ENCODE assay signal across 8 mouse cellular contexts in genomic region chr16:38636682-38637081, GRCm38 (mm10).
DNase-seq lines count a peak whose midpoint lies in the region; ATAC-seq and TF ChIP-seq lines count a peak whose summit lies in the region.
"Had no signal": no experiment of that assay in that cellular context is flagged by ENCODE, and none has a peak within 500 bp of the region (broad histone marks: within the 10 kb centered on the region; RNA-seq: fewer than 3 reads in every experiment).

No protein-coding gene starts in this region.

- H3K9ac ChIP-seq in midbrain, embryonic 14.5 days (replicated peaks; ENCODE audit: low read length): no peak overlapping the region
- H3K9ac ChIP-seq: hindbrain, embryonic 12.5 days had no signal

- no peaks in the 10 kb centered on the region for H3K4me1 ChIP-seq in midbrain, embryonic 10.5 days
- no peaks in the 10 kb centered on the region for H3K4me1 ChIP-seq in midbrain, embryonic 14.5 days (ENCODE audit: control insufficient read depth, insufficient read depth, low read length)
- no peaks in the 10 kb centered on the region; the same call in 1 of the 2 replicates for H3K4me1 ChIP-seq in bone marrow, adult 2 months (ENCODE audit: control insufficient read depth, insufficient read depth, low read length)
- H3K4me1 ChIP-seq: hindbrain, embryonic 12.5 days had no signal

- no peaks in the 10 kb centered on the region for H3K36me3 ChIP-seq in midbrain, embryonic 10.5 days
- no peaks in the 10 kb centered on the region for H3K36me3 ChIP-seq in midbrain, embryonic 14.5 days (ENCODE audit: control insufficient read depth, insufficient read depth, low read length)
- H3K36me3 ChIP-seq: hindbrain, embryonic 12.5 days had no signal

- peak; percentile 39 for DNase-seq in midbrain, embryonic 10.5 days (ENCODE audit: low spot score)
- DNase-seq in midbrain, embryonic 14.5 days: no peak
- peak; percentile 74 for DNase-seq in induced T-regulatory cell, adult 2 months (ENCODE audit: low read depth)
- peak; percentile 67 for DNase-seq in thymus, postnatal 14 days
- DNase-seq in testis, postnatal 14 days (ENCODE audit: low spot score): no peak
- no peak for DNase-seq in left cerebral cortex, adult 18-20 months (ENCODE audit: low spot score in 2 of 2)

- H3K4me2 ChIP-seq in midbrain, embryonic 14.5 days (ENCODE audit: low read length): no peak overlapping the region
- H3K4me2 ChIP-seq: hindbrain, embryonic 12.5 days had no signal

- no peak for TF ChIP-seq CTCF in bone marrow, adult 2 months (IDR thresholded peaks at IDR 0.05; ENCODE audit: control insufficient read depth, insufficient read depth, low read length)

- no peak overlapping the region for H3K4me3 ChIP-seq in midbrain, embryonic 10.5 days
- H3K4me3 ChIP-seq in midbrain, embryonic 14.5 days (replicated peaks; ENCODE audit: low read depth, low read length): no peak overlapping the region
- H3K4me3 ChIP-seq in bone marrow, adult 2 months (replicated peaks; ENCODE audit: control insufficient read depth, low read depth, low read length): peak overlapping the region; percentile 37
- H3K4me3 ChIP-seq: hindbrain, embryonic 12.5 days had no signal

- H3K27me3 ChIP-seq in midbrain, embryonic 10.5 days (ENCODE audit: low read depth, poor library complexity, severe bottlenecking): no peaks in the 10 kb centered on the region
- no peaks in the 10 kb centered on the region for H3K27me3 ChIP-seq in midbrain, embryonic 14.5 days (ENCODE audit: control insufficient read depth, insufficient read depth, low read length)
- H3K27me3 ChIP-seq: hindbrain, embryonic 12.5 days had no signal

- H3K9me3 ChIP-seq in midbrain, embryonic 10.5 days (replicated peaks): no peaks in the 10 kb centered on the region
- no peaks in the 10 kb centered on the region for H3K9me3 ChIP-seq in midbrain, embryonic 14.5 days (ENCODE audit: control insufficient read depth, low read length)
- H3K9me3 ChIP-seq: hindbrain, embryonic 12.5 days had no signal

- no peak overlapping the region for H3K27ac ChIP-seq in midbrain, embryonic 10.5 days (replicated peaks)
- no peak overlapping the region for H3K27ac ChIP-seq in midbrain, embryonic 14.5 days (replicated peaks; ENCODE audit: low read depth, low read length)
- peak overlapping the region; percentile 79 for H3K27ac ChIP-seq in bone marrow, adult 2 months (ENCODE audit: control insufficient read depth, insufficient read depth, low read depth, low read length, poor library complexity)
- H3K27ac ChIP-seq: hindbrain, embryonic 12.5 days had no signal

- ATAC-seq in midbrain, embryonic 14.5 days (ENCODE audit: low FRiP score, low TSS enrichment): no peak

- TF ChIP-seq POLR2A in bone marrow, adult 2 months (IDR thresholded peaks at IDR 0.05; ENCODE audit: borderline replicate concordance, control insufficient read depth, low read depth, low read length): no peak

- 75% methylated on average over 9 of the region's 9 CpGs for WGBS in midbrain, embryonic 10.5 days
- WGBS in midbrain, embryonic 14.5 days: 88% methylated on average over 9 of the region's 9 CpGs
- WGBS in bone marrow, adult 2 months: 30% methylated on average over 9 of the region's 9 CpGs

Comparison
In these comparisons a context has a peak if more than half of its experiments do, and no peak if none do; other contexts are left out.
1. DNase-seq: peak in midbrain, embryonic 10.5 days (single experiment), induced T-regulatory cell, adult 2 months (single experiment) and thymus, postnatal 14 days (single experiment); none in midbrain, embryonic 14.5 days (single experiment), testis, postnatal 14 days (single experiment) and left cerebral cortex, adult 18-20 months (0 of 2).